Mouse (Mus musculus) lung, adult 2 months (tissue): ENCODE results near the gene Srd5a3. TPM values are rescaled to one million over a fixed set of nuclear protein-coding genes. Genes with fewer than 3 reads are reported as not detected.
"Not testable (repeated sequence)": the region's sequence is repeated elsewhere in the genome, so short reads cannot be mapped to it uniquely, and the experiment has no call there.

Experiments used
- DNase-seq: peaks from one replicate; pipeline ENCODE4 v3.0.0; 2022
- H3K4me1 ChIP-seq: fragments of 200-500 bp; 2 replicates; pipeline ENCODE4 v1.6.1; 2011; ENCODE audit warnings: low read length; ENCODE audit not compliant: control insufficient read depth, insufficient read depth
- H3K4me3 ChIP-seq: fragments of 200-500 bp; replicated peaks from 2 replicates; pipeline ENCODE3; 2011; ENCODE audit warnings: low read depth, mild to moderate bottlenecking, control low read depth, low read length; ENCODE audit errors: extremely low read depth
- CTCF ChIP-seq: fragments of 200-500 bp; IDR thresholded peaks from 2 replicates; pipeline ENCODE4 v1.5.1; 2011; ENCODE audit warnings: mild to moderate bottlenecking, low read length, control low read depth; ENCODE audit not compliant: insufficient read depth
- POLR2A ChIP-seq: fragments of 200-500 bp; IDR thresholded peaks from 2 replicates; pipeline ENCODE4 v1.6.1; 2011; ENCODE audit warnings: low read depth, mild to moderate bottlenecking, control low read depth, low read length, borderline replicate concordance; ENCODE audit errors: extremely low read depth
- WGBS: fragments of 180-500 bp; shearing (Covaris S2); methylation state at CpG from one replicate; pipeline ENCODE4 v1.1.7; 2018; 5-methylcytosine and 5-hydroxymethylcytosine counted together
- polyA plus RNA-seq: library from polyadenylated mRNA; depleted of rRNA; stranded (reverse); fragments of >200 nt; gene quantifications from 2 replicates; pipeline ENCODE4 v1.2.3, GENCODE M21; 2012; rRNA removed

Srd5a3 gene
- polyA plus RNA-seq = 160 and 211 TPM in 2 replicates

DNA sequence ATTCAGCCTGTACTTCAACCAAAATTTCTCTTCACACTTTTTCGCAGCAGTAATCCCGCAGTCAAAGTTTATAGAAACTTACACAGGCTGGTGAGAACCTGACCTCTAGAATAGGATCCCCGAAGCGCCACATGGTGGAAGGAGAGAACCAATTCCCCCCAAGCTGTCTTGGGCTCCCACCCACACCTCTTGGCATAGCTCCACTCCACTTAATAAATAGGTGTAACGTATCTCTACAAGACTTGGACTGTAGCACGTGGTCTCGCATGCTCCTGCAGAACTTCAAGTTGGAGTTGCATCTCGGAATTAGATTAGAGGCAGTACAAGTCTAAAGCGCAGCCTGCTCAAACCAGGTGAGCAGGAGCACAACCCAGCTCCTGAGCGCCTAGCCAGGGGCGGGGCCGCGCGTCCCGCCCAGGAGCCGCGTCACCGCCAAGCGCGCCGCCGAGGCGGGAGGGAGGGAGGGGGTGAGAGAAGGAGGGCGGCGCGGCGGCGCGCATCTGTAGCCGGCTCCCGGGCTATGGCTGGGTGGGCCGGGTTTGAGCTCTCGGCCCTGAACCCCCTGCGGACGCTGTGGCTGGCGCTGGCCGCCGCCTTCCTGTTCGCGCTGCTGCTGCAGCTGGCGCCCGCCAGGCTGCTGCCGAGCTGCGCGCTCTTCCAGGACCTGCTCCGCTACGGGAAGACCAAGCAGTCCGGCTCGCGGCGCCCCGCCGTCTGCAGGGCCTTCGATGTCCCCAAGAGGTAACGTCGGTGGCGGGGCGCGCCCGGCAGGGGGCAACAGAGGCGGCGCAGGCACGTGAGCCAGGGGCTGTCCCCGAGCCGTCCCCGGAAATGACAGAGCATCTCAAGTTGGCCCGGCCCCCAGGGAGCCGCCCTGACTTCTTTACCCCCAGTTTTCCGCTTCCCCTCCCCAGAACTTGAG lies at the start of gene Srd5a3:
Gene Srd5a3, plus strand, starts transcription at position 464 of the 922 bp plus-strand sequence.
- peak; percentile 95 for DNase-seq
- Histone ChIP-seq H3K4me1 (peaks cover 4% of the 10 kb centered on the region), H3K4me3 (peak within 1 kb of the TSS; percentile 67)
- TF ChIP-seq POLR2A (peak; percentile 82), CTCF (no peak)
- 2% methylated on average over 61 of the region's 69 CpGs for WGBS

- not testable (repeated sequence) for H3K4me1 ChIP-seq
- WGBS = 80% methylated on average over 5 of the region's 5 CpGs
Observed at GRCm38 (mm10) chr5:76103809-76104208, 36.3 kb upstream of the Srd5a3 start.

DNA sequence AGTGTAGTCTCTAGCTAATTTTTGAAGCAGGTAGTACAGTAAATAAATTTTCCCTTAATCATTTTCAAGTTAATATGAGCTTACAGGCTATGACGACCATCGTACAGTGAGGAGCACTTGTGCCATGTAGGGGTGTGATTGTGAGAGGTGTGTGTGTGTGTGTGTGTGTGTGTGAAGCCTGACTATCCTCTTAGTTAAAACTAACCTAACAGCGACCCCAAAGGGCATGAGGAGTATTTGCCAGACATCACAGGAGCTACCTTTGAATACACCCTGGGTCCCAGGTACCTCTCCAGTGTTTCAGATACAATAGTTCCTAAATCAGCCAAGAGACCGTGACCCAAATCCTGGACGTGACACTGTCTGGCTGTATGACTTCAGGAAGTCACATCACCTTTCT lies 32.8 kb upstream of the Srd5a3 start:
- no peaks in the 10 kb centered on the region for H3K4me1 ChIP-seq
- WGBS = 79% methylated on average over 5 of the region's 5 CpGs
- no peak for DNase-seq
- TF ChIP-seq CTCF (no peak), POLR2A (no peak)
- H3K4me3 ChIP-seq = no peak overlapping the region

More at GRCm38 (mm10) chr5:76103809-76104208, 36.3 kb upstream of the Srd5a3 start:
- DNase-seq, H3K4me3 ChIP-seq: not testable (repeated sequence)

GRCm38 (mm10) chr5:76108496-76108895 lies 31.6 kb upstream of the Srd5a3 start:
- no peaks in the 10 kb centered on the region for H3K4me1 ChIP-seq
- no peak for DNase-seq
- H3K4me3 ChIP-seq = no peak overlapping the region
- WGBS = 83% methylated on average over 3 of the region's 3 CpGs
- TF ChIP-seq CTCF = no peak
- TF ChIP-seq POLR2A = no peak

DNA sequence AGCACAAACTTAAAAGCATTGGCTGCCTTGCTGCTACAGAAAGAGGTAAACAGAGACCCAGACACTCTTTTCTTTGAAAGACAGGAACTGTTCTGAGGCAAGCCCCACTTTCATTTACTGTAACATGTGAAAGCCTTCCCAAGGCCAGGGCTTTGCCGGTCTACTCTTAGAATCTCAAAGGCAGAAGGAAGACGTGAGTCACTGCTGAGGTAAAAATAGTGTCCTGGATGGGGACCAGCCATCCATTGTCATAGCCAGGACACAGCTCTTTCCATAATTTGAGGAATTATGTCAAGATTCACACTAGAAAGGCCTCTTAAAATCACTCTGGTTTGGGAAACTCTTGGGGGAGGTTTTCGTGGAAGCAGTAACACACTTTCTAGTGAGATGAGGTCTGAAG lies 28.9 kb upstream of the Srd5a3 start:
- DNase-seq = no peak
- WGBS = 54% methylated on average over 3 of the region's 3 CpGs
- H3K4me1 ChIP-seq = no peaks in the 10 kb centered on the region
- TF ChIP-seq POLR2A (no peak), CTCF (no peak)
- no peak overlapping the region for H3K4me3 ChIP-seq

DNA sequence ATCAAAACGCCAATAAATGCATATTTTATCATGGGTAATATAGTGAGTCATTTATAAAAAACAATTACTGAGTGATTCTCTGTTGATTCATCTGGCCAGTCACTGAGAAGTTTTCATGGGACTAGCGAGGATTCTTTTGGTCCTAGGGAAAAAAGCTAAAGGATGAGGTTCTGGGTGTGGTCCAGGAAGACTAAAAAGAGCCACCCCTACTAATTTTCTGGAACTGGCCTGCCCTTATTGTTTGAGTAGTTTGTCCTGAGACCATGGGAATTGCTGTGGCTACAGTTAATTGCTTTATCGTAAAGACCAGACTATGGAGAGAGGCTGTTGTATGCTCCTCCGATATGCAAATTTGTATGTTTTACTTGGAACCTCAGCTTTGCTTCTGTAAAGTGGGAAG lies 28.1 kb upstream of the Srd5a3 start:
- no peak for DNase-seq
- 79% methylated on average over 4 of the region's 4 CpGs for WGBS
- no peaks in the 10 kb centered on the region for H3K4me1 ChIP-seq
- no peak overlapping the region for H3K4me3 ChIP-seq
- TF ChIP-seq POLR2A (no peak), CTCF (no peak)

GRCm38 (mm10) chr5:76115436-76116041 lies 24.5 kb upstream of the Srd5a3 start:
- no peak for DNase-seq

DNA sequence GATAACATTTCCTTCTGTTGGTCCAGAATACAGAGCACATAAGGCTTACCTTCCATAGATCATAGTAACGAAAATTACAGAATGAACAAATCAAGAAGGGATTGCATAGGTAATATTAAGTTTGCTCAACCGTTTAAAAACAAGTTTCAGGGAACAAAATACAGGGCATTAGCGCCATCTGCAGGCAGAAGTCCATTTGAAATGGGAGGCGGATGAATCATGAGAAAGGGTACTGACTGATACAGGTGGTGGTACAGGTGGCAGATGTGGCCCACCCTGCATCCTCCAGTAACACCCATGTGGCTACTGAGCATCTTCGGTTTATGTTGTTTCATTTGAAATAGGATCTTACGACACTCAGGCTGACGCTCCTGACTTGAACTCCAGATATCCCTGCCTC lies 21.6 kb upstream of the Srd5a3 start:
- Histone ChIP-seq H3K4me3 (no peak overlapping the region), H3K4me1 (no peaks in the 10 kb centered on the region)
- 28% methylated on average over 7 of the region's 7 CpGs for WGBS
- DNase-seq = peak; percentile 68
- TF ChIP-seq CTCF = peak; percentile 24; the same call in 1 of the 2 replicates
- TF ChIP-seq POLR2A = no peak

More at GRCm38 (mm10) chr5:76115436-76116041, 24.5 kb upstream of the Srd5a3 start:
- Histone ChIP-seq H3K4me1 (no peaks in the 10 kb centered on the region), H3K4me3 (no peak overlapping the region)
- TF ChIP-seq CTCF (no peak), POLR2A (no peak)
- 57% methylated on average over 8 of the region's 8 CpGs for WGBS

GRCm38 (mm10) chr5:76120634-76121033 lies 19.4 kb upstream of the Srd5a3 start:
- H3K4me1 ChIP-seq = no peaks in the 10 kb centered on the region
- WGBS = 50% methylated on average over 5 of the region's 5 CpGs
- DNase-seq = no peak
- TF ChIP-seq POLR2A (no peak), CTCF (no peak)
- no peak overlapping the region for H3K4me3 ChIP-seq

DNA sequence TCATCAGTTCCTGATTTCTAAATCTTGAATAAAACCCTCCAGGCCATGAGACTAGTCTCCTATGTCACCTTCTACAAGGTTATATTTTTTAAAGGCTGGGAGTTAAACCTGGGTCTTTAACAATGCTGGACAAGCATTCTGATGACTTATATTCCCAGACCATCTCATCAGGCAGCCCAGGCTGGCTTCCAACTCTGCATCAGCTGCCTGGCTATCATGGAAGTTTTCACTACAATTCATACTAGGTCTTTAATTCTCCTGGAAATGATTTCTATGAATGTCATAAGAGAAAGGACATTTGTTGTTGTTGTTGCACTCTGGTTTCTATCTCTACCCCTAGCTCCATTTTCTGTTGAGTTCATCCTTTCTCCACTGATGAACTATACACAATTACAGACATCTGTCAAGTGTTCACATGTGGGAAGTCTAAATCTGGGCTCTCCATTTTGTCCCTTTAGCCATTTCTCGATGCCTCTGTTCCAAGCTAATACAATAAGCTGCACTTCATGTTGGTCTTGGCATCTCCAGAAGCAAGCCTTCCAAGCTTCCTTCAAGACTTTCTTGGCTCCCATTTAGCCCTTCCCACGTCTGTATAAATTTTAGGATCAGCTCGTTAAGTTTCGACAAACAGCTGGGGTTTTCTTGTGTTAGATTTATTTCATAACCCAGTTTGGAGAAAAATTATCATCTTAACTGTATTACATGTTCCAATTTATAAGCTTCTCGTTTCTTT lies 12.3 kb upstream of the Srd5a3 start:
- WGBS = 74% methylated on average over 5 of the region's 5 CpGs
- no peak for DNase-seq
- Histone ChIP-seq H3K4me1 (no peaks in the 10 kb centered on the region), H3K4me3 (no peak overlapping the region)
- TF ChIP-seq POLR2A = no peak
- TF ChIP-seq CTCF = no peak
